Mouse (Mus musculus): ENCODE data around the gene Vmn2r27. TPM values are rescaled to one million over a fixed set of nuclear protein-coding genes. Genes with fewer than 3 reads are reported as not detected.

Gene Vmn2r27
- total RNA-seq (2021), result not detected
- long read RNA-seq, experiment 1, result 0 reads
- long read RNA-seq, experiment 2, result 0 reads

- Histone ChIP-seq H3K27ac (no peak within 1 kb of the TSS), H3K4me3 (no peak within 1 kb of the TSS)
- intact Hi-C loops (cut with DNase I), result no loop called here
- no peak for TF ChIP-seq CTCF (IDR thresholded peaks at IDR 0.05)
- no peak for DNase-seq
Observed at GRCm38 (mm10) chr6:124231756-124232155, at the start of gene Vmn2r27. TSS of gene Vmn2r27 (minus strand) at chr6:124231856.

- no peak for TF ChIP-seq CTCF (IDR thresholded peaks at IDR 0.05)
- Histone ChIP-seq H3K27ac (peak overlapping the region; percentile 10), H3K4me3 (no peak overlapping the region)
- DNase-seq, result no peak
- intact Hi-C loops (cut with DNase I), result no loop called here
Observed at GRCm38 (mm10) chr6:124278291-124278690, 46.6 kb upstream of the Vmn2r27 start.

GRCm38 (mm10) chr6:124277641-124278040 lies 46.0 kb upstream of the Vmn2r27 start:
- intact Hi-C loops (cut with DNase I), result no loop called here
- TF ChIP-seq CTCF (IDR thresholded peaks at IDR 0.05), result no peak
- no peak for DNase-seq
- Histone ChIP-seq H3K27ac (no peak overlapping the region), H3K4me3 (no peak overlapping the region)

GRCm38 (mm10) chr6:124273231-124273880 lies 41.7 kb upstream of the Vmn2r27 start:
- peak; percentile 31 for DNase-seq
- intact Hi-C loops (cut with DNase I), result no loop called here

GRCm38 (mm10) chr6:124262696-124263095 lies 31.0 kb upstream of the Vmn2r27 start:
- no peak overlapping the region for H3K27ac ChIP-seq
- peak; percentile 73 for TF ChIP-seq CTCF (IDR thresholded peaks at IDR 0.05)
- DNase-seq, result peak; percentile 67
- intact Hi-C loops (cut with DNase I), result loop anchor here (1.0 to 5.0 kb wide), 2 partner anchors 117 to 330 kb away; no protein-coding TSS in a partner anchor
- H3K4me3 ChIP-seq, result no peak overlapping the region

More at GRCm38 (mm10) chr6:124273231-124273880, 41.7 kb upstream of the Vmn2r27 start:
- Histone ChIP-seq H3K4me3 (no peak overlapping the region), H3K27ac (no peak overlapping the region)
- TF ChIP-seq CTCF (IDR thresholded peaks at IDR 0.05), result no peak

GRCm38 (mm10) chr6:124260198-124260931 lies 28.7 kb upstream of the Vmn2r27 start:
- peak; percentile 75 for TF ChIP-seq CTCF (IDR thresholded peaks at IDR 0.05)
- intact Hi-C loops (cut with DNase I), result loop anchor here (5.0 kb wide), 1 partner anchor 328 kb away; no protein-coding TSS in a partner anchor
- Histone ChIP-seq H3K4me3 (no peak overlapping the region), H3K27ac (no peak overlapping the region)
- DNase-seq, result peak; percentile 60

GRCm38 (mm10) chr6:124255721-124256470 lies 24.2 kb upstream of the Vmn2r27 start:
- intact Hi-C loops (cut with DNase I), result no loop called here
- no peak overlapping the region for H3K4me3 ChIP-seq
- peak; percentile 53 for DNase-seq
- no peak for TF ChIP-seq CTCF (IDR thresholded peaks at IDR 0.05)
- H3K27ac ChIP-seq, result peak overlapping the region; percentile 40

GRCm38 (mm10) chr6:124202116-124202515 lies 29.5 kb downstream of the Vmn2r27 start:
- intact Hi-C loops (cut with DNase I), result no loop called here
- no peak for TF ChIP-seq CTCF (IDR thresholded peaks at IDR 0.05)
- Histone ChIP-seq H3K4me3 (no peak overlapping the region), H3K27ac (no peak overlapping the region)
- DNase-seq, result no peak

GRCm38 (mm10) chr6:124168499-124169257 lies 63.0 kb downstream of the Vmn2r27 start:
- H3K27ac ChIP-seq, result no peak overlapping the region
- no peak for TF ChIP-seq CTCF (IDR thresholded peaks at IDR 0.05)
- H3K4me3 ChIP-seq, result no peak overlapping the region
- DNase-seq, result no peak
- intact Hi-C loops (cut with DNase I), result no loop called here

GRCm38 (mm10) chr6:124166596-124166995 lies 65.1 kb downstream of the Vmn2r27 start:
- H3K27ac ChIP-seq, result no peak overlapping the region
- no peak for TF ChIP-seq CTCF (IDR thresholded peaks at IDR 0.05)
- H3K4me3 ChIP-seq, result no peak overlapping the region
- intact Hi-C loops (cut with DNase I), result no loop called here
- no peak for DNase-seq

GRCm38 (mm10) chr6:124149808-124150207 lies 81.8 kb downstream of the Vmn2r27 start:
- no peak for TF ChIP-seq CTCF (IDR thresholded peaks at IDR 0.05)
- Histone ChIP-seq H3K4me3 (no peak overlapping the region), H3K27ac (no peak overlapping the region)
- intact Hi-C loops (cut with DNase I), result no loop called here
- no peak for DNase-seq

Other genes starting within 250 kb of the Vmn2r27 start
- not detected for gene Vmn2r26, start 207.3 kb downstream of the Vmn2r27 start, total RNA-seq (2021)
- gene Cd163, start 72.8 kb upstream of the Vmn2r27 start, total RNA-seq (2021), result 1 to 10 TPM; 6.7 to 8.5 TPM
- 10 to 100 TPM; 19.8 to 25.2 TPM for gene Pex5, start 183.2 kb upstream of the Vmn2r27 start, total RNA-seq (2021)
- under 1 TPM; 0.36 to 0.64 TPM for gene Clstn3, start 232.9 kb upstream of the Vmn2r27 start, total RNA-seq (2021)

Measured in gastrocnemius, adult 2 months (tissue).